Mouse (Mus musculus) lung, adult 2 months (tissue): Measurements from ENCODE around the gene Drc7.

Experiments
- CTCF ChIP-seq: fragments of 200-500 bp; IDR thresholded peaks from 2 replicates; pipeline ENCODE4 v1.5.1; 2011; ENCODE audit warnings: mild to moderate bottlenecking, low read length, control low read depth; ENCODE audit not compliant: insufficient read depth
- POLR2A ChIP-seq: fragments of 200-500 bp; IDR thresholded peaks from 2 replicates; pipeline ENCODE4 v1.6.1; 2011; ENCODE audit warnings: low read depth, mild to moderate bottlenecking, control low read depth, low read length, borderline replicate concordance; ENCODE audit errors: extremely low read depth

GRCm38 (mm10) chr8:95085432-95086141 is 30.7 kb downstream of the Drc7 start:
- TF ChIP-seq CTCF = no peak
- no peak for TF ChIP-seq POLR2A
